Comparison of ENCODE assay signal across 9 mouse cellular contexts in the genomic region with DNA sequence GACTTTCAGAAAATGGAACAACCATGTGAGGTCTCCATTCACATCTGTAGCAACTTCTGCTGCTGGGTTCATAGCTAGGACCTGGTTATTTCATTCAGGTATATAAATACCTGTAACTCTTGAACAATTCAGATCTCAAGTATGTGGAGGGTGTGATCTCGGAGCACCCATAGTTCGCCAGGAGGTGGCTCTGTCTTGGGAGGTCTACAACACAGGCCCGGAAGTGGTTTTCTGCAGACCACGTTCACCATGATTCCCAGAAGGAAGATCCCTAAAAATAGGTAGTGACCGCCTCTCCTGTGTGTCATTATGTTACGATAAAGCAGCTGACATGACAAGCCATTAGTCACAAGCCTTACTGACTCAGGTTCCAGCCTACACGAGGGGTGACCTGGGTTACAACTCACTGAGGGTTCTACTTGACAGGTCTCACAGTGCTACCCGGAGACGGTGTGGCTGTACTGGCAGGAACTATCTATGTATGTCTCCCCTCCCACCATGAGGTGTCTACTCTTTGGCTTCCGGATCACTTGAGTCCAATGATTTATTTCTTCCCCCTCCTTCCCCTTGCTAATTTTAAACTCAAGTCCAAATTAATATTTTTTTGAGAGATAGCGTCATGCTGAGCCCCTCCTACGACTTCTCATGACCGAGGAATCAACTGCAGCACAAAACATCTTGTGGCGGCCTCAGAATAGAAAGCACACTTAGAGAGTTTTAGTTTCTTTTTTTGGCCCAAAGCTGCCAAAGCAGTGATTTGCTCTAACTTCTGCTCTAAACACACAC. TPM values are rescaled to one million over a fixed set of nuclear protein-coding genes. Genes with fewer than 3 reads are reported as not detected.
DNase-seq lines count a peak whose midpoint lies in the region; ATAC-seq and TF ChIP-seq lines count a peak whose summit lies in the region.
"Had no signal": no experiment of that assay in that cellular context is flagged by ENCODE, and none has a peak within 500 bp of the region (broad histone marks: within the 10 kb centered on the region; RNA-seq: fewer than 3 reads in every experiment).

No protein-coding gene starts in this region.

- no peaks in the 10 kb centered on the region for H3K9me3 ChIP-seq in liver, postnatal 0 days (ENCODE audit: low read length)
- no peaks in the 10 kb centered on the region for H3K9me3 ChIP-seq in liver, embryonic 12.5 days (replicated peaks)
- no peaks in the 10 kb centered on the region for H3K9me3 ChIP-seq in hindbrain, postnatal 0 days (ENCODE audit: low read length)
- H3K9me3 ChIP-seq: neural tube, embryonic 12.5 days had no signal

- DNase-seq in liver, postnatal 0 days, result no peak
- peak; percentile 69 for DNase-seq in kidney, adult 9 months
- peak; percentile 69 for DNase-seq in telencephalon, adult 2 months (ENCODE audit: low read depth, low spot score)
- DNase-seq in yolk sac, embryonic 10.5 days (ENCODE audit: low spot score), result no peak
- DNase-seq in hindbrain, postnatal 0 days (ENCODE audit: low spot score), result no peak

- no peak overlapping the region for H3K9ac ChIP-seq in liver, postnatal 0 days (replicated peaks)
- no peak overlapping the region for H3K9ac ChIP-seq in liver, embryonic 12.5 days
- H3K9ac ChIP-seq in hindbrain, postnatal 0 days (replicated peaks; ENCODE audit: low read length), result no peak overlapping the region
- H3K9ac ChIP-seq: neural tube, embryonic 12.5 days had no signal

- no peak for TF ChIP-seq CTCF in liver, postnatal 0 days (IDR thresholded peaks at IDR 0.05; ENCODE audit: low read depth)
- no peak for TF ChIP-seq CTCF in hindbrain, postnatal 0 days (IDR thresholded peaks at IDR 0.05; ENCODE audit: low read depth)

- ATAC-seq in liver, postnatal 0 days, result no peak
- ATAC-seq in liver, embryonic 12.5 days, result no peak
- peak; percentile 34 for ATAC-seq in common myeloid progenitor, adult 5-6 weeks (replicated peaks; ENCODE audit: low read depth, poor library complexity, severe bottlenecking)
- no peak for ATAC-seq in erythroid progenitor cell, adult 5-6 weeks (replicated peaks; ENCODE audit: low FRiP score, poor library complexity, severe bottlenecking)
- no peak for ATAC-seq in hindbrain, postnatal 0 days

- no peaks in the 10 kb centered on the region for H3K27me3 ChIP-seq in liver, postnatal 0 days (ENCODE audit: insufficient read depth, low read length)
- no peaks in the 10 kb centered on the region for H3K27me3 ChIP-seq in liver, embryonic 12.5 days (replicated peaks)
- no peaks in the 10 kb centered on the region for H3K27me3 ChIP-seq in hindbrain, postnatal 0 days (ENCODE audit: insufficient read depth, low read length)
- H3K27me3 ChIP-seq: neural tube, embryonic 12.5 days had no signal

- H3K27ac ChIP-seq in liver, postnatal 0 days (ENCODE audit: low read depth), result 0 out of 2 replicates have a peak overlapping the region, but pooled peaks have one; percentile 39
- no peak overlapping the region for H3K27ac ChIP-seq in liver, embryonic 12.5 days
- H3K27ac ChIP-seq in hindbrain, postnatal 0 days, result no peak overlapping the region
- H3K27ac ChIP-seq: neural tube, embryonic 12.5 days had no signal

- H3K4me2 ChIP-seq in liver, postnatal 0 days (ENCODE audit: low read depth, low read length), result peak overlapping the region; percentile 33
- no peak overlapping the region for H3K4me2 ChIP-seq in liver, embryonic 12.5 days
- no peak overlapping the region for H3K4me2 ChIP-seq in hindbrain, postnatal 0 days (ENCODE audit: low read depth, low read length)
- H3K4me2 ChIP-seq: neural tube, embryonic 12.5 days had no signal

- peaks cover 4% of the 10 kb centered on the region; the same call in 1 of the 2 replicates for H3K4me1 ChIP-seq in liver, postnatal 0 days (ENCODE audit: insufficient read depth)
- H3K4me1 ChIP-seq in liver, embryonic 12.5 days, result peaks cover 16% of the 10 kb centered on the region
- no peaks in the 10 kb centered on the region for H3K4me1 ChIP-seq in hindbrain, postnatal 0 days (ENCODE audit: insufficient read depth, low read length)
- H3K4me1 ChIP-seq: neural tube, embryonic 12.5 days had no signal

- WGBS in liver, postnatal 0 days (ENCODE audit: insufficient replicate concordance), result 46% methylated on average over 14 of the region's 14 CpGs
- 62% methylated on average over 14 of the region's 14 CpGs for WGBS in liver, embryonic 12.5 days (ENCODE audit: insufficient replicate concordance)
- 85% methylated on average over 14 of the region's 14 CpGs for WGBS in hindbrain, postnatal 0 days

- H3K4me3 ChIP-seq in liver, postnatal 0 days (ENCODE audit: low read depth, low read length), result 0 out of 2 replicates have a peak overlapping the region, but pooled peaks have one; percentile 2
- H3K4me3 ChIP-seq in liver, embryonic 12.5 days, result no peak overlapping the region
- no peak overlapping the region for H3K4me3 ChIP-seq in hindbrain, postnatal 0 days (ENCODE audit: low read length)
- H3K4me3 ChIP-seq: neural tube, embryonic 12.5 days had no signal

- no peaks in the 10 kb centered on the region for H3K36me3 ChIP-seq in liver, postnatal 0 days (replicated peaks; ENCODE audit: insufficient read depth, low read length)
- no peaks in the 10 kb centered on the region for H3K36me3 ChIP-seq in liver, embryonic 12.5 days
- H3K36me3 ChIP-seq in hindbrain, postnatal 0 days (ENCODE audit: insufficient read depth, low read length), result no peaks in the 10 kb centered on the region

- TF ChIP-seq EP300 in liver, postnatal 0 days (IDR thresholded peaks at IDR 0.05; ENCODE audit: low read depth), result no peak

RNA-seq across cellular contexts. Expression of a gene that starts 44.2 kb away (rescaled TPM):
- 4.9 and 5.2 TPM in 2 replicates for polyA plus RNA-seq in liver, postnatal 0 days (2015; fragmentation: Nextera tagmentation; extraction: Ambion mirVana)
- polyA plus RNA-seq in liver, embryonic 12.5 days (2016; fragmentation: Nextera tagmentation; extraction: Ambion mirVana), result 29.2 and 30.5 TPM in 2 replicates
- 1.2 and 2.0 TPM in 2 replicates for total RNA-seq in common myeloid progenitor, adult 5-6 weeks (2017)
- total RNA-seq in erythroid progenitor cell, adult 5-6 weeks (2015; ENCODE audit: low replicate concordance), result 1.1 TPM in 1 of 2 replicates, not detected in the other
- 0.38 TPM in 1 of 2 replicates, not detected in the other for total RNA-seq in erythroid progenitor cell, adult 5-6 weeks (2017; ENCODE audit: low replicate concordance)
- 15.8 and 19.1 TPM in 2 replicates for total RNA-seq in hindbrain, postnatal 0 days (2014; rRNA removed)
- 7.7 and 8.2 TPM in 2 replicates for polyA plus RNA-seq in hindbrain, postnatal 0 days (2015; fragmentation: Nextera tagmentation; extraction: Ambion mirVana)

Comparison
In these comparisons a context has a peak if more than half of its experiments do, and no peak if none do; other contexts are left out.
1. DNase-seq: peak in kidney, adult 9 months (single experiment) and telencephalon, adult 2 months (single experiment); none in liver, postnatal 0 days (single experiment), yolk sac, embryonic 10.5 days (single experiment) and hindbrain, postnatal 0 days (single experiment).